Mouse (Mus musculus): ENCODE measurements at regions not wholly inside any gene's neighbourhood (a gene's known extent, or its start where the extent isn't known, plus 50 kb on each side); places are given as distances from the start of the nearest gene placed in this dataset.

GRCm38 (mm10) chr17:84869074-84869722, 78.6 kb upstream of the Lrpprc start:
- TF ChIP-seq CTCF (IDR thresholded peaks at IDR 0.05; ENCODE audit: low read depth, low read length) (no peak), POLR2A (IDR thresholded peaks at IDR 0.05; ENCODE audit: extremely low read depth, insufficient read depth, low read length) (no peak)

Data from liver, adult 2 months (tissue).